Mouse (Mus musculus) lung, embryonic 16.5 days (tissue): ENCODE measurements around the gene Ptgdr2. TPM values are rescaled to one million over a fixed set of nuclear protein-coding genes. Genes with fewer than 3 reads are reported as not detected.
A peak's percentile ranks its signal among the peaks of the same experiment; 100 is the strongest.

Experiments used
- ATAC-seq: fragments of 200-750 bp; cut with Nextera tagmentation; 2 replicates; pipeline ENCODE4 v1.8.0; 2017; ENCODE audit warnings: low read depth, mild to moderate bottlenecking, moderate library complexity
- H3K27ac ChIP-seq: fragments of 300-500 bp; sonication (generic); 2 replicates; pipeline ENCODE4 v1.5.1; 2014; ENCODE audit warnings: mild to moderate bottlenecking, control low read depth, low read length
- H3K27me3 ChIP-seq: fragments of 300-500 bp; sonication (generic); 2 replicates; pipeline ENCODE4 v1.6.1; 2014; ENCODE audit warnings: low read depth, low read length, mixed read lengths; ENCODE audit not compliant: control insufficient read depth, insufficient read depth
- H3K36me3 ChIP-seq: fragments of 300-500 bp; sonication (generic); 2 replicates; pipeline ENCODE4 v1.6.1; 2014; ENCODE audit warnings: low read length; ENCODE audit not compliant: control insufficient read depth, insufficient read depth
- H3K4me1 ChIP-seq: fragments of 300-500 bp; sonication (generic); replicated peaks from 2 replicates; pipeline ENCODE4 v1.6.1; 2014; ENCODE audit warnings: low read length, mixed read lengths; ENCODE audit not compliant: control insufficient read depth, insufficient read depth
- H3K4me2 ChIP-seq: fragments of 300-500 bp; sonication (generic); 2 replicates; pipeline ENCODE4 v1.6.1; 2014; ENCODE audit warnings: low read depth, low read length, control low read depth
- H3K4me3 ChIP-seq: fragments of 300-500 bp; sonication (generic); 2 replicates; pipeline ENCODE4 v1.5.1; 2014; ENCODE audit warnings: mild to moderate bottlenecking, low read length, control low read depth
- H3K9ac ChIP-seq: fragments of 300-500 bp; sonication (generic); 2 replicates; pipeline ENCODE4 v1.6.1; 2014; ENCODE audit warnings: low read length, control low read depth
- H3K9me3 ChIP-seq: fragments of 300-500 bp; sonication (generic); 2 replicates; pipeline ENCODE4 v1.6.1; 2016; ENCODE audit warnings: low read length; ENCODE audit not compliant: control insufficient read depth
- WGBS: fragments of 180-500 bp; shearing (Covaris S2); extraction: QIAGEN DNeasy Blood & Tissue Kit; methylation state at CpG from one replicate; pipeline ENCODE4 v1.1.7; 2014; 5-methylcytosine and 5-hydroxymethylcytosine counted together
- polyA plus RNA-seq: library from polyadenylated mRNA; unstranded; fragments of >200 nt; fragmentation: Nextera tagmentation; extraction: Ambion mirVana; gene quantifications from 2 replicates; pipeline ENCODE4 v1.2.1, GENCODE M21; 2015

The Ptgdr2 gene
- 0.11 and 0.16 TPM in 2 replicates for polyA plus RNA-seq

DNA sequence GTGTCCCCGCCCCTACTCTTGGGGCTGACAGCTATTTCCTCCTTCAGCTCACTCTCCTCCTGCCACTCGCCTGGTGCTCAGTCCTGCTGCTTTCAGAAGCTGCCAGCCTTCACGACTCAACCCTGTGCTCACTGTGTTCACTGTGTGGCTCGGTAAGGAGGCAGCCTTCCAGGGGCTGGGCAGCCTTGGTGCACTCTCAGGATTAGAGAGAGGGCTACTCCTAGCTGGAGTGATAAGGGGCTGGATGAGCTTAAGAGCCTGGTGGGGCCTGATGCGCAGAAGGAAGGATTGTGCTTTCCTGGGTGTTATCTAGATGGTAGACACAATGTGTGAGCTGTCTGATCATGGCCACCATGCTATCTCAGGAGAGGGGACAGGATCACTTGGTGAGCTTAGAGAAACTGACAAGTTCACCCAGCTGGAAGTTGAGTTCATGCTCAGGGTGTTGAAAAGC is at the start of gene Ptgdr2:
Gene Ptgdr2, plus strand, starts transcription at position 51 of the 454 bp plus-strand sequence.
- Histone ChIP-seq H3K4me2 (no peak within 1 kb of the TSS), H3K4me3 (no peak within 1 kb of the TSS), H3K27ac (no peak within 1 kb of the TSS), H3K27me3 (no peaks in the 10 kb centered on the region; the same call in 1 of the 2 replicates), H3K9ac (no peak within 1 kb of the TSS), H3K9me3 (no peaks in the 10 kb centered on the region), H3K36me3 (peaks cover 4% of the 10 kb centered on the region; the same call in 1 of the 2 replicates), H3K4me1 (peaks cover 13% of the 10 kb centered on the region)
- WGBS = 26% methylated on average over 5 of the region's 5 CpGs
- no peak for ATAC-seq

DNA sequence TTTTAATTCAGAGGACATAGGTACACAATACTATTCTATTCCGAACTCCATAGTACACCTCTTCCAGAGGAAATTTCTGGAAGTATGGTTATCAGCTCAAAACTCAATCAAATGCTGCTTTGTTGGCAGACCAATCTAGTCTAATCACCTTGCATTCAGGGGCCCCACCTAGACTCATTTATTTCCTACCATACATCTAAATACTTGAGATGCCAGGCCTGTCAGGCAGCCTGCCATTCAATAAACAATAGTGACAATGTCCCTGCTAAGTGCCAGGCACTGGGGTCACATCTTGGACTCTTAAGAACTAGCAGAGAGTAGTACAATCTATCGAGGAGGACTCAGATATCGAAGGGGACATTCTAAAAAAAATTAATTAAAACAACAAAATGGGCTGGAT is 44.8 kb upstream of the Ptgdr2 start:
- Histone ChIP-seq H3K4me3 (no peak overlapping the region), H3K27me3 (no peaks in the 10 kb centered on the region), H3K36me3 (no peaks in the 10 kb centered on the region), H3K9ac (no peak overlapping the region), H3K27ac (no peak overlapping the region), H3K4me2 (no peak overlapping the region), H3K9me3 (no peaks in the 10 kb centered on the region), H3K4me1 (peaks cover 15% of the 10 kb centered on the region)
- 72% methylated on average over 3 of the region's 3 CpGs for WGBS
- no peak for ATAC-seq

DNA sequence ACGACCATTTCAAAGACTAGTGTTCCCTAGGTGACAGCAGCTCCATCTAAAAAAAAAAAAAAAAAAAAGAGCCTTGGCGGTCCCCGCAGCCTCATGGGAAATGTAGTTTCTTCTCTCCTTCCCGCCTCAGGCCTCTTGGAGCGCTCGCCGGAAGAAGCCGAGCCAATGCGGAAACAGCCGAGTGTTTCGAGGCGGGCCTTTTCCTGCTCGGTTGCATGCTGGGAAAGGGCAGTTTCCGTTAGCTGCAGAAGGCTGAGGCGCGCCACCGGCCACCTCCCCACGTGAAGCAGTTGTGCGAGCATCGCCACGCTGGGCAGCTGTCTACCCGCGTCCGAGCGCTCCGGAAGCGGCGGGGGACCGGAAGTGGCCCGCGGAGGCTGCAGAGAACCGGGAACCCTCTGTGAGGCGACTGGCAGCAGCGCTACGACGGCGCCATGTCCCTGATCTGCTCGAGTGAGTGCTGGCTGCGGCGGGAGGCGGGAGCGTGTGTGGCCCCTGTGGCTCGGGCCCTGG is 41.9 kb upstream of the Ptgdr2 start, which contains the start of gene Prpf19:
Gene Prpf19, plus strand, starts transcription at position 216 of the 513 bp plus-strand sequence.
- 0% methylated on average over 41 of the region's 43 CpGs for WGBS
- Histone ChIP-seq H3K9me3 (no peaks in the 10 kb centered on the region), H3K36me3 (peaks cover 13% of the 10 kb centered on the region), H3K27me3 (no peaks in the 10 kb centered on the region), H3K4me3 (peak within 1 kb of the TSS; percentile 94), H3K4me2 (peak within 1 kb of the TSS; percentile 84), H3K4me1 (peaks cover 16% of the 10 kb centered on the region), H3K27ac (peak within 1 kb of the TSS; percentile 93), H3K9ac (peak within 1 kb of the TSS; percentile 93)
- ATAC-seq = peak; percentile 97

DNA sequence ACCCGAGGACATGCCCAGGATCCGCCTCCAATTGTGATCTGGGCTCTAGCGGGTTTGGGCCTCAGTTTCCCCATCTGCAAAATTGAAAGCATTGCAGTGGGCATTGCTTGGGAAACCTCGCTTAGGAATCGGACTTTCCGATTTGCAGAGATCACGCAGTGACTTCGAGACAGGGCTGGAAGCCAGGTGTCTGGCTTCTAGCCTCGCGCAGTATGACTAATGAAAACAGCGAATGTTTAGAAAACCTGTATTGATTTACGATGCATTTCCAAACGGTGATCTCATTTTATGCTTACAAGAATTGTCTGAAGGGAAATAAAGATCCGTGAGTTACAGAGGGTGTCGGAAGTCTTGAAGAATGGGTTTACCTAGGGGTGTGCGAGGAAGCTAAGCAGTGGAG is 41.3 kb upstream of the Ptgdr2 start:
- ATAC-seq = no peak
- Histone ChIP-seq H3K36me3 (peaks cover 18% of the 10 kb centered on the region), H3K27me3 (no peaks in the 10 kb centered on the region), H3K4me3 (peak overlapping the region; percentile 94), H3K9ac (peak overlapping the region; percentile 93), H3K4me1 (peaks cover 16% of the 10 kb centered on the region), H3K9me3 (no peaks in the 10 kb centered on the region), H3K4me2 (peak overlapping the region; percentile 84), H3K27ac (peak overlapping the region; percentile 93)
- WGBS = under 1% methylated on average over 16 of the region's 16 CpGs

DNA sequence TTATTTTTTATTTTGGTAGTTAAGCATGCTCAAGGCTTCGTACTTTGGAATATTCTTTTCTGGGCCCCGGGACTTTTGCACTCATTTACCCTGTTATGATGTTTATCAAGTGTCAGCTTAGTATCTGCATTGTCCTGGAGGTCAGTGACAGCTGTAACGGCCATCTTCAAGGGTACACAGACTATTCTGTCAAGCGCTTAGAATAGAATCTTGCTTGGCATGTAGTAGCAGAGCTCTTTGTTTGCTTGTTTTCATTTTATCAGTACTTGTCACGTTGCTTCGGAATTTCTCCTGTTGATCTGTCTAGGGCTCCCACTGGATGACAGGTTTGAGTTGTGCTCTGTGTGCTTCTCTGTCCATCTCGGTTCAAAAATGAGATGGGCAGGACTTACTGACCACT is 40.1 kb upstream of the Ptgdr2 start:
- Histone ChIP-seq H3K36me3 (peaks cover 28% of the 10 kb centered on the region), H3K4me1 (peaks cover 16% of the 10 kb centered on the region), H3K9ac (peak overlapping the region; percentile 29; the same call in 1 of the 2 replicates), H3K9me3 (no peaks in the 10 kb centered on the region), H3K4me2 (peak overlapping the region; percentile 84), H3K27me3 (no peaks in the 10 kb centered on the region), H3K27ac (no peak overlapping the region), H3K4me3 (peak overlapping the region; percentile 94)
- 58% methylated on average over 7 of the region's 7 CpGs for WGBS
- ATAC-seq = no peak

DNA sequence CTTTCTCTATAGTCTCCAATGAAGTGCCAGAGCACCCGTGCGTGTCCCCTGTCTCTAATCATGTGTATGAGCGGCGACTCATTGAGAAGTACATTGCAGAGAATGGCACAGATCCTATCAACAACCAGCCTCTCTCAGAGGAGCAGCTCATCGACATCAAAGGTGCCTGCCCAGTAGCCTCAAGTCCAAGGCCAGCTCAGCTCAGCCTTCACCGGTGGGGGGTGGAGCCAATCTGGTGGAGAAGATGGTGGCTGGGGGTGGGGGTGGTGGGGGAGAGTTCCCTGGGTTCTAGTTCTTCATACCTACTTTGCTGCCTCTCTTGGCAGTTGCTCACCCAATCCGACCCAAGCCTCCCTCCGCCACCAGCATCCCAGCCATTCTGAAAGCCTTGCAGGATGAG is 39.5 kb upstream of the Ptgdr2 start:
- H3K9ac ChIP-seq = no peak overlapping the region
- no peak overlapping the region for H3K4me3 ChIP-seq
- ATAC-seq = no peak
- H3K27me3 ChIP-seq = no peaks in the 10 kb centered on the region
- H3K4me1 ChIP-seq = peaks cover 16% of the 10 kb centered on the region
- peaks cover 34% of the 10 kb centered on the region for H3K36me3 ChIP-seq
- 83% methylated on average over 8 of the region's 8 CpGs for WGBS
- H3K4me2 ChIP-seq = no peak overlapping the region
- H3K27ac ChIP-seq = no peak overlapping the region
- no peaks in the 10 kb centered on the region for H3K9me3 ChIP-seq

DNA sequence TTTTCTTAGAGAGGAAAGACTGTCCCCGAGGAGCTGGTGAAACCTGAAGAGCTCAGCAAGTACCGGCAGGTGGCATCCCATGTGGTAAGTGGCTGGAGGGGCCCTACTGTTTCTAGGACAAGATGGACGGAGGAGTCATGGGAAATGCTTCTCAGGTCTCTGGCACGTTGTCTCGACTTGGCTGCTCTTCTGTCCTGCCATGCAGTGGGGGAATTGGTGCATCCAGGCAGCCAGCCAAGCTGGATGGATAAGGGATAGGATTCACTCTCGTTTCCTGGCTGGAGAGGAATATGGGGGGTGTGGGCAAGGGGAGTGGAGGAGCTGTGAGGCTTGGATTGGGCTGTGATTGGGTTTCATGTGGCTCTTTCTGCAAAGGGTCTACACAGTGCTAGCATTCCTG is 36.6 kb upstream of the Ptgdr2 start:
- 65% methylated on average over 6 of the region's 6 CpGs for WGBS

DNA sequence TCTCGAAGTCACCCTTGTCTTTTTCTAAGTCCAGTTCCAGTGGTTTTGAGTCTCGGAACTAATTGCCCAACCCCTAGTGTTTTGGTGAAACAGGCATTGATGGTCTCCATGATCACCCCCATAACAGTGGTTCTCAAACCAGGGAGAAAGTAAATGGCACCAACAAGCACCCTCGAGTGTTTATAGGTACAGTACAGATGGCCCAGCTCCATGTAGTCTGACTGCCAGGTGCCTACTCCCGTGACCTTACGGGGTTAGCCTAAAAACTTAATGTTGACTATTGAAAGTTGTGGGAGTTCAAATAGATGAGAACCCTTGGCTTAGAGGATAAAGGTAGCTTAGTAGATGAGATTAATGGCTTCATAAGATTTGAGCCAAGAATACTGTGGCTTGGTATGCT is 35.9 kb upstream of the Ptgdr2 start:
- no peak for ATAC-seq
- Histone ChIP-seq H3K4me2 (no peak overlapping the region), H3K4me3 (no peak overlapping the region), H3K27ac (no peak overlapping the region), H3K9ac (no peak overlapping the region), H3K36me3 (peaks cover 57% of the 10 kb centered on the region), H3K4me1 (peaks cover 21% of the 10 kb centered on the region), H3K9me3 (no peaks in the 10 kb centered on the region), H3K27me3 (no peaks in the 10 kb centered on the region)
- WGBS = 79% methylated on average over 5 of the region's 5 CpGs

More for the DNA sequence above, 36.6 kb upstream of the Ptgdr2 start:
- peaks cover 20% of the 10 kb centered on the region for H3K4me1 ChIP-seq
- no peak overlapping the region for H3K4me2 ChIP-seq
- no peaks in the 10 kb centered on the region for H3K9me3 ChIP-seq
- no peak overlapping the region for H3K27ac ChIP-seq
- ATAC-seq = no peak
- no peaks in the 10 kb centered on the region for H3K27me3 ChIP-seq
- H3K9ac ChIP-seq = no peak overlapping the region
- H3K36me3 ChIP-seq = peaks cover 55% of the 10 kb centered on the region
- H3K4me3 ChIP-seq = no peak overlapping the region

DNA sequence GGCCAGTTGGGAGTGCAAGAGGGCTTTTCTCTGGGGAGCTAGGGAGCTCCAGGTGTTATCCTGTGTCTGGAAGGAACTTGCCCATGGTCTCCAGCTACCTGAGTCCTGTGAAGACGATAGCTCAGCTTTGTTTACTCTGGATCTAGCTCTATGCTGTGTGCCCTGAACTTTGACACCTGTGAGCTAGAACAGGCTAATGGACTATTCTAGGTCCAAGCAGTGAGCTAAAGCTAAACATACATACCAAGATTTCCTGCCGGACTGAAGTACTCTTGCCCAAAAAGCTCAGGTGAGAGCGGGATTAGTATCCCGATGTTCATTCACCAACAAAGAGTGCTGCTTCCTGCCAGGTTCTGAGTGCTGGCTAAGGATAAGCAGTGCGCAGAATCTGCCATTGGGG is 32.4 kb upstream of the Ptgdr2 start:
- WGBS = 67% methylated on average over 5 of the region's 5 CpGs
- Histone ChIP-seq H3K4me2 (no peak overlapping the region), H3K36me3 (peaks cover 50% of the 10 kb centered on the region), H3K27me3 (no peaks in the 10 kb centered on the region), H3K9me3 (no peaks in the 10 kb centered on the region), H3K4me3 (no peak overlapping the region), H3K27ac (peak overlapping the region; percentile 74), H3K9ac (peak overlapping the region; percentile 9; the same call in 1 of the 2 replicates), H3K4me1 (peaks cover 20% of the 10 kb centered on the region)
- ATAC-seq = no peak
